Mouse (Mus musculus) heart, postnatal 0 days (tissue): Measurements from ENCODE around the gene Gm7138.

Source experiments
- CTCF ChIP-seq: IDR thresholded peaks from 2 replicates; pipeline ENCODE4 v1.5.1; 2016; ENCODE audit warnings: antibody characterized with exemption, control low read depth, low read depth
- EP300 ChIP-seq: IDR thresholded peaks from 2 replicates; pipeline ENCODE4 v1.6.1; 2016; ENCODE audit warnings: antibody characterized with exemption, low read depth

- TF ChIP-seq CTCF (peak; percentile 52), EP300 (no peak)
These were observed 38.8 kb upstream of the Gm7138 start for GRCm38 (mm10) chr10:77815514-77815913.
